Mouse (Mus musculus): ENCODE results near the gene Wbp2.

GRCm38 (mm10) chr11:116058868-116059690, 27.7 kb downstream of the Wbp2 start:
- TF ChIP-seq POLR2A (IDR thresholded peaks at IDR 0.05; ENCODE audit: insufficient read length, low read depth): no peak
- TF ChIP-seq TCF12 (IDR thresholded peaks at IDR 0.05; ENCODE audit: insufficient read depth, poor library complexity, severe bottlenecking): no peak
- TF ChIP-seq MYOG (IDR thresholded peaks at IDR 0.05; ENCODE audit: control insufficient read depth in 1 of 3, insufficient read depth in 1 of 3, insufficient read length in 2 of 3, low read depth in 2 of 3): no peak
- TF ChIP-seq USF1 (IDR thresholded peaks at IDR 0.05; ENCODE audit: low read depth): no peak
- TF ChIP-seq MAX (IDR thresholded peaks at IDR 0.05; ENCODE audit: low read depth): no peak
- TF ChIP-seq MYOD1 (IDR thresholded peaks at IDR 0.05; ENCODE audit: control insufficient read depth in 1 of 3, insufficient read length in 2 of 3, low read depth in 2 of 3): no peak
- no peak for TF ChIP-seq E2F4 (IDR thresholded peaks at IDR 0.05; ENCODE audit: insufficient read depth)
- no peak for TF ChIP-seq CEBPB (IDR thresholded peaks at IDR 0.05; ENCODE audit: insufficient read depth, poor library complexity, severe bottlenecking)
- no peak for TF ChIP-seq POLR2AphosphoS2 (IDR thresholded peaks at IDR 0.05; ENCODE audit: insufficient read length, low read depth)
- no peak for TF ChIP-seq TCF3 (IDR thresholded peaks at IDR 0.05; ENCODE audit: insufficient read length, low read depth)
- no peak for TF ChIP-seq SRF (IDR thresholded peaks at IDR 0.05; ENCODE audit: control insufficient read depth, insufficient read length, low read depth)

Measured in myocyte (in vitro differentiated cells).